Mouse (Mus musculus): ENCODE measurements around the gene Lbx1. TPM values are rescaled to one million over a fixed set of nuclear protein-coding genes. Genes with fewer than 3 reads are reported as not detected.

Gene Lbx1
- total and polyA plus RNA-seq, 3 experiments: not detected

DNA sequence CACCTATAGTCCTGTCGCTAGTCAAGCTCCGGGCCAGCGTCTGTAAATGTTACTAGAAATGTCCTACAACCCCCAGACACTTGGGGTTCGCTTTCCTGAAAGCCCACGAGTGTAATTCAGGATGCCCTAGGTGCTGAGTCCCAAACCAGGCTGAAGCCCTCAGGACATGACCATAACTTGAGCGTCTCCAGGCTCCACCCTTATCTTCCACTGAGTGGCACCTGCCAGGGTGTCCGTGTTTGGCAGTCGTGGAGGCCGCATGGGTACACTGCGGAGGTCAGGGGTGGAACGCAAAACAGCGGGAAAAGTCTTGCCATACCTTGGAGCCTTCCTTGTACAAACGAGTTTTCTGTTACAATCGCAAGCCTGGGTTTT, 3.6 kb downstream of the Lbx1 start:
- dilution Hi-C loops (cut with MboI; ENCODE audit: extremely low pct_ligation_motif_present, extremely low pct_unique_long_range_greater_than_20kb, low sequenced_read_pairs): no loop called here
- Histone ChIP-seq H3K27ac (ENCODE audit: insufficient read depth, low read depth) (no peak overlapping the region), H3K4me2 (ENCODE audit: insufficient read depth, low read depth, poor library complexity, severe bottlenecking) (no peak overlapping the region), H3K9ac (ENCODE audit: insufficient read depth, low read depth) (no peak overlapping the region), H3K36me3 (replicated peaks in 1 of 2; ENCODE audit: control insufficient read depth in 1 of 2, insufficient read depth in 1 of 2, low read length in 1 of 2) (no peaks in the 10 kb centered on the region), H3K27me3 (replicated peaks) (peaks cover 18% of the 10 kb centered on the region), H3K4me3 (replicated peaks in 1 of 3; ENCODE audit: low read depth in 2 of 3, low read length in 2 of 3, poor library complexity in 1 of 3) (no peak overlapping the region), H3K79me2 (replicated peaks; ENCODE audit: control insufficient read depth, extremely low read depth, insufficient read depth, poor library complexity, severe bottlenecking) (no peaks in the 10 kb centered on the region), H3K4me1 (ENCODE audit: control insufficient read depth in 1 of 2, insufficient read depth in 2 of 2) (no peaks in the 10 kb centered on the region), H3K9me3 (replicated peaks; ENCODE audit: low read length) (peaks cover 63% of the 10 kb centered on the region)
- in situ Hi-C loops (cut with MboI; ENCODE audit: low pct_ligation_motif_present, low pct_unique_long_range_greater_than_20kb, low sequenced_read_pairs): no loop called here
- no peak for DNase-seq (ENCODE audit: extremely low read depth)
- TF ChIP-seq SMC3 (IDR thresholded peaks at IDR 0.05; ENCODE audit: low read depth, low read length) (no peak), RCOR1 (conservative IDR thresholded peaks at IDR 0.05; ENCODE audit: low read depth, low read length) (no peak), MAX (IDR thresholded peaks at IDR 0.05; ENCODE audit: low read length) (no peak), TBP (conservative IDR thresholded peaks at IDR 0.05; ENCODE audit: low read depth, low read length) (no peak), JUND (conservative IDR thresholded peaks at IDR 0.05; ENCODE audit: low read depth, low read length) (no peak)

DNA sequence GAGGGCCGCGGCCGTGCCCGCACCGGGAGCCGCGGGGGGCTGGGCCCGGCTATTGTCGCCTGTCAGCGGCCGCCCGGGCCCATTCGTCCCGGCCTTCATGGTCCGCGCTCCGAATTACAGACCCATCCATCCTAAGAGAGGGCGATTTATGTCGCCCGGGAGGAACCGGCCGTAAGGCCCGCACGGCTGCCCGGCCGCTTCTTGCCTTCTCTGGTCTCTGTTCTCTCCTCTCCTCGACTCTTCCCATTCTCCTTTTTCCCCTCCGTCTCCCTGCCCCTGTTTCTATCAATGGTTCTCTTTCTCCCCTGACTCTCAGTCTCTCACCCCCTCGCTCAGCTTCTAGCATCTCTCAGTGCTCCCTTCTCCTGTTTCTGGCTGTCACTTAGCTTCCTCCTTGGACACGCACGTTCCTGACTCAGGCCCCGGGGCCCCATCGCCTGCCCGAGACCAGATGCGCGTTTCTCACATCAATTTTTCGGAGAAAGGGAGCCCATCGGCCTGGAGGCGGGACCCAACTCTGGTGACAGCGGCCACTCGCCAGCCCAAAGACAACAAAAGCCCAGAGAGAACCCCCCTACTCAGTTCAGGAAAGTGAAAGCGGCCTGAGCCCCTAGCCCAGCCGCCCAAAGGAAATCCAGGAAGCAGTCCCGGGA, 4.1 kb downstream of the Lbx1 start:
- dilution Hi-C loops (cut with MboI; ENCODE audit: extremely low pct_ligation_motif_present, extremely low pct_unique_long_range_greater_than_20kb, low sequenced_read_pairs): no loop called here
- no peak overlapping the region for H3K9ac ChIP-seq (ENCODE audit: insufficient read depth, low read depth)
- in situ Hi-C loops (cut with MboI; ENCODE audit: low pct_ligation_motif_present, low pct_unique_long_range_greater_than_20kb, low sequenced_read_pairs): no loop called here
- H3K36me3 ChIP-seq (replicated peaks in 1 of 2; ENCODE audit: control insufficient read depth in 1 of 2, insufficient read depth in 1 of 2, low read length in 1 of 2): no peaks in the 10 kb centered on the region
- H3K9me3 ChIP-seq (replicated peaks; ENCODE audit: low read length): peaks cover 60% of the 10 kb centered on the region
- no peaks in the 10 kb centered on the region for H3K79me2 ChIP-seq (replicated peaks; ENCODE audit: control insufficient read depth, extremely low read depth, insufficient read depth, poor library complexity, severe bottlenecking)
- DNase-seq (ENCODE audit: extremely low read depth): no peak
- H3K4me2 ChIP-seq (ENCODE audit: insufficient read depth, low read depth, poor library complexity, severe bottlenecking): no peak overlapping the region
- no peaks in the 10 kb centered on the region for H3K4me1 ChIP-seq (ENCODE audit: control insufficient read depth in 1 of 2, insufficient read depth in 2 of 2)
- H3K27ac ChIP-seq (ENCODE audit: insufficient read depth, low read depth): no peak overlapping the region
- peaks cover 23% of the 10 kb centered on the region for H3K27me3 ChIP-seq (replicated peaks)
- TF ChIP-seq SIN3A (IDR thresholded peaks at IDR 0.05; ENCODE audit: low read length) (no peak), USF2 (conservative IDR thresholded peaks at IDR 0.05; ENCODE audit: low read depth, low read length) (no peak), MEF2A (IDR thresholded peaks at IDR 0.05; ENCODE audit: borderline replicate concordance, low read depth, low read length) (no peak), CTCF (conservative IDR thresholded peaks at IDR 0.05 in 1 of 2, IDR thresholded peaks at IDR 0.05 in 1 of 2; ENCODE audit: low read depth in 2 of 2, low read length in 2 of 2) (no peak), CHD2 (IDR thresholded peaks at IDR 0.05; ENCODE audit: low read length) (no peak), MXI1 (IDR thresholded peaks at IDR 0.05; ENCODE audit: low read depth, low read length) (no peak), RCOR1 (conservative IDR thresholded peaks at IDR 0.05; ENCODE audit: low read depth, low read length) (no peak), SMC3 (IDR thresholded peaks at IDR 0.05; ENCODE audit: low read depth, low read length) (no peak), RAD21 (IDR thresholded peaks at IDR 0.05; ENCODE audit: low read depth, low read length) (no peak)
- H3K4me3 ChIP-seq (replicated peaks in 1 of 3; ENCODE audit: low read depth in 2 of 3, low read length in 2 of 3, poor library complexity in 1 of 3): no peak overlapping the region

DNA sequence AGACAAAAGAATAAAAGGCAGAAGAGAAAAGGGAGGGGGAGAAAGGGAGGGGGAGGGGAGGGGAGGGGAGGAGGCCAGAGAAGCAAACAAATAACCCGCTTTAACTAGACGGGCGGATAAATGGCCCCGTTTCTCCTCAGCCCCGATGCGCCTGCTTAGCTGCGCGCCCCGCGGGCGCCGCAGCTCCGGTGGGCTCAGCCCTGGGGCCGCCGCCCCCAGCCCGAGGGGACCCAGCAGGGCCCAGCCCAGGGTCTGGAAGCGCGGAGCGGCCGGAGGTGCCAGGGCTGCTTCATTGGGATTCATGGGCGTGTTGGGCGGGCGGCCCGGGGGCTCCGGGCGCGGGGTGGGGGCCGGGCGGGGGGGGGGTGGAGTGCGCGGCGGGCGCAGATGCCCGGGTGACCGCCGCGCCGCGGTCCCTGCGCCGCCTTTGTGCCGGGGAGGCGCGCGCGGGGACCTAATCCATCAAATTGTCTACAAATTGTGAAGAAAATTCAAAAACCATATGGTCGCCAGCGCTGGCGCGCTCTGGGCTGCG, 4.7 kb downstream of the Lbx1 start:
- Histone ChIP-seq H3K79me2 (replicated peaks; ENCODE audit: control insufficient read depth, extremely low read depth, insufficient read depth, poor library complexity, severe bottlenecking) (no peaks in the 10 kb centered on the region), H3K4me3 (replicated peaks in 1 of 3; ENCODE audit: low read depth in 2 of 3, low read length in 2 of 3, poor library complexity in 1 of 3) (no peak overlapping the region), H3K9me3 (replicated peaks; ENCODE audit: low read length) (peaks cover 54% of the 10 kb centered on the region), H3K36me3 (replicated peaks in 1 of 2; ENCODE audit: control insufficient read depth in 1 of 2, insufficient read depth in 1 of 2, low read length in 1 of 2) (no peaks in the 10 kb centered on the region), H3K4me1 (ENCODE audit: control insufficient read depth in 1 of 2, insufficient read depth in 2 of 2) (no peaks in the 10 kb centered on the region), H3K27ac (ENCODE audit: insufficient read depth, low read depth) (no peak overlapping the region), H3K9ac (ENCODE audit: insufficient read depth, low read depth) (no peak overlapping the region), H3K27me3 (replicated peaks) (peaks cover 25% of the 10 kb centered on the region), H3K4me2 (ENCODE audit: insufficient read depth, low read depth, poor library complexity, severe bottlenecking) (no peak overlapping the region)
- no peak for TF ChIP-seq IRF4 (IDR thresholded peaks at IDR 0.05; ENCODE audit: low read depth, low read length)
- no peak for TF ChIP-seq EP300 (IDR thresholded peaks at IDR 0.05; ENCODE audit: low read length)
- TF ChIP-seq USF1 (IDR thresholded peaks at IDR 0.05; ENCODE audit: low read depth, low read length): no peak
- no peak for DNase-seq (ENCODE audit: extremely low read depth)
- dilution Hi-C loops (cut with MboI; ENCODE audit: extremely low pct_ligation_motif_present, extremely low pct_unique_long_range_greater_than_20kb, low sequenced_read_pairs) (no loop called here), in situ Hi-C loops (cut with MboI; ENCODE audit: low pct_ligation_motif_present, low pct_unique_long_range_greater_than_20kb, low sequenced_read_pairs) (no loop called here)

All from CH12.LX (cell line).